Mouse (Mus musculus) layer of hippocampus, postnatal 25 days (tissue): ENCODE measurements at regions not wholly inside any gene's neighbourhood (a gene's known extent, or its start where the extent isn't known, plus 50 kb on each side); places are given as distances from the start of the nearest gene placed in this dataset.
"Not testable (repeated sequence)": the region's sequence is repeated elsewhere in the genome, so short reads cannot be mapped to it uniquely, and the experiment has no call there.

Experiments
- DNase-seq, 2 experiments: peaks; one replicate each; pipeline ENCODE4 v3.0.0; 2022; ENCODE audit warnings: mixed read lengths in 2 of 2, low spot score in 1 of 2; ENCODE audit errors: extremely low spot score in 1 of 2

GRCm38 (mm10) chr3:18295921-18296320 is 347.7 kb downstream of the Cypt12 start:
- no peak for DNase-seq

- no peak for DNase-seq
These were observed 350.5 kb downstream of the Cypt12 start for GRCm38 (mm10) chr3:18298699-18299098.

DNA sequence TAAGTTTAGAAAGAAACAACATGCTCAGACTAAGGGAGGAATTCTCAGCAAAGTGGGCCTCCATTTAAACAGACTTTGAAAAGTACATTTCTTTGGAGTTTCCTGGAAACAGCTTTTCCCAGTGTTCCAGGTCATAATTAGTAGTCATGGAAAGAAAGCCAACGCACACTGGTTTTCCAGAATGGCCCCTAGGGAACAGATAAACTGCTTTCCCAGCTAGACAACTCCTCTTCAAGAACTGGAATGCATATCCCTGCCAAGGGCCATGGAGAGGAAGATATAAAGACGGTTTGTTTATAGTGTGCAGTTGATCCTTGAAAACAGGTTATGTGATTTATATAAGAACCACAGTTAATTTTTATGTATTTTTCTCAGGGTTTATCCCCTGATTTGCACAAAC is 351.3 kb downstream of the Cypt12 start:
- DNase-seq = no peak

GRCm38 (mm10) chr3:18319433-18319832 is 371.2 kb downstream of the Cypt12 start:
- DNase-seq = no peak

DNA sequence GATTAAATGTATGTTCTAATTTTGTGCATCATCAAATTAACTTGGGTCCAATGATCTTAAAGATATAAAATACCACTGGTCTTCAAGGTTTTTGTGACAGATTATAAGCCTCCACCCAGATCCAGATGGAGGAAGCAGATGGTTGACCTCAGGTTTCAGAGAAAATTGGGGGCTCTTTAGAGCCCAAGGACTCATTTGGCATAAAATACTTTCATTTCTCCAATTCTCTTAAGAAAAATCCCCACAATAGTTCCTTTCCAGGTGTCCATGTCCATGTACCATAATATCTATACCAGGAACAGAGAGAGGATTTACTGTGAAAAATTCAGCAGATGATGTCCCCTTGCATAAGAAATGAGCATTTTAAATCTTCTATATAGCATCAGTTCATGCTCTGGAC is 385.0 kb downstream of the Cypt12 start:
- no peak for DNase-seq

DNA sequence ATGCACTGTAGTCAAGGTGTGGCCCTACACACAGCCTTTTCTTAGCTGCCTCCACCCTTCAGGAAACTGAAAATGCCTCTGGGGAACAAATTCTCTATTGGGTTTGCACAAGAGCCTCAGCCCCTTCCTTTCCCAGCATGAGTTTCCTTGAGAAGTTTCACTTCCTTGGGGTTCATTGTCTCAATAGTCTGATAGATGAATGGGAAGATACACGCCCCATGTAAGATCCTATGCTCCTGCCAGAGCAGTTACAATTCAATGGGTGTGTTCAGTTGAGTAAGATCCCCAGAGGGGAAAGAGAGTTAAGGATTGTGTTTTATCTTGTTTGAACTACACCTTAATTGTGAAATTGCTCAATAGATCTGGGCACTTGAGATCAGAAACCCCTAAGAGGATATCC is 391.0 kb downstream of the Cypt12 start:
- no peak for DNase-seq

GRCm38 (mm10) chr3:18341757-18342156 is 393.5 kb downstream of the Cypt12 start:
- DNase-seq = no peak

GRCm38 (mm10) chr3:18378014-18379005 is 430.1 kb downstream of the Cypt12 start:
- DNase-seq = no peak

GRCm38 (mm10) chr3:18421886-18422575 is 473.8 kb downstream of the Cypt12 start:
- DNase-seq = no peak

DNA sequence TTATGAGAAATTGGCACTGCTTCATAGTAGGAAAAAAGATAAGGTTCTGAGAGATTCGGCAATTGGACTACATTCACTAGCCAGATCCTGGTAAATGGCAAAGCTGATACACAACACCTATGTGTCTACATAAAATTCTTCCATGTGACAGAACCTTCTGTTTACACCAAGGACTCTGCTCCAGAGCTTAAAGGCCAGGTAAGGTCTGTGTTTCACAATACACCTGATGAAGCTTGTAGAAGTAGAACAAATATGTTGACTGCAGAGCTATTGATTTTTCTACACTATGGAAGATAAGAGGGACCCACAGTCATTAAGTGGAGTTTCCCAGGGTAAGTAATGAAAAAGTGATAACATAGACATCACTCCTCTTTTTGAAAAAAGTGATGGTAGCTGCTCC is 480.7 kb downstream of the Cypt12 start:
- DNase-seq = no peak

- peak in 1 of 2 experiments; percentile 9 for DNase-seq
These were observed 490.6 kb downstream of the Cypt12 start for GRCm38 (mm10) chr3:18438845-18439244.

- DNase-seq = no peak
These were observed 504.2 kb downstream of the Cypt12 start for GRCm38 (mm10) chr3:18452197-18452933.

GRCm38 (mm10) chr3:18453220-18453985 is 505.2 kb downstream of the Cypt12 start:
- DNase-seq = no peak

- DNase-seq = no peak
These were observed 505.7 kb downstream of the Cypt12 start for GRCm38 (mm10) chr3:18453986-18454291.

GRCm38 (mm10) chr3:18454558-18455191 is 506.5 kb downstream of the Cypt12 start:
- DNase-seq = not testable (repeated sequence)

- peak in 1 of 2 experiments; percentile 11 for DNase-seq
These were observed 508.0 kb downstream of the Cypt12 start for GRCm38 (mm10) chr3:18456033-18456690.

GRCm38 (mm10) chr3:18460267-18460666 is 512.1 kb downstream of the Cypt12 start:
- no peak for DNase-seq

DNA sequence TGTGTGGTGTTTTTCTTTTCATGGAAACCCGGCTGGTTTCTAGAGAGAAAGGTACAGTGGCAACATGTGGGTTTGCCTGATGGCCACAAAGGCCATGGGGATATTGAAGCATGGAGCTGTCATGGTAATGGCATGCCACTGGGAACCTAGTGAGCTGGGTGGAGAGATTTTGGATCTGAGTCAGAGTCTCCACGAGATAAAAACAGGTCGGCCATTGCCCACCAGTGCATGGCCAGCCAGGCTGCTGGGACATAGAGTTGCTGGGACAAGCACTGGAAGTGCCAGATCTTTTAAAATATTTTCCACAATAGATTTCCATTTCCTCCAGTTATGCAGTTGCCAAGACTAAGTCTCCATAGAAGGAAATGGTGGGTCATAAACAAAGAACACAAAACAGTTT is 523.6 kb downstream of the Cypt12 start:
- no peak for DNase-seq

DNA sequence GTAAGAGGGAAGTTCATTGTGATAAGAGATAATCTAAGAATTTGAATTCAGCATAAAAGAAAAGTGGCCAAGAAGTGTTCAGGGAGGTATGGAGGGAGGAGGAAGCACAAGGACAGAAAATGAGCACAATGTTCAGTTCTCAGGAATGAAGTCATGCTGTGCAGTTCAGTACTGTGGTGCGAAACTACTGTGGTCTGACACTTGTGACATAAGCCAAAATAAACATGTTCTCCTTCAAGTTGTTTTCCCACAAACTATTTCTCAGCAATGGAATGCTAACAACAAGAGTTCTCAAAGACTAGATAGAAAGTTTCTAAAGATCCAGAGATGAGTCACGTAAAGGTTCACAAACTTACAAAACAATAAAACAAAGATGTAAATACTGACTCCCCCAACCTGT is 531.3 kb downstream of the Cypt12 start:
- DNase-seq = no peak
